Mouse (Mus musculus) embryonic facial prominence, embryonic 14.5 days (tissue): ENCODE measurements around the gene Casp8ap2. TPM values are rescaled to one million over a fixed set of nuclear protein-coding genes. Genes with fewer than 3 reads are reported as not detected.

Experiments
- ATAC-seq: fragments of 200-750 bp; cut with Nextera tagmentation; 2 replicates; pipeline ENCODE4 v1.8.0; 2017; ENCODE audit warnings: low read depth, moderate number of reproducible peaks, moderate TSS enrichment
- DNase-seq: peaks from one replicate; pipeline ENCODE4 v3.0.0-alpha.2; 2015; ENCODE audit warnings: low spot score
- H3K27ac ChIP-seq: fragments of 300-500 bp; sonication (generic); replicated peaks from 2 replicates; pipeline ENCODE4 v1.5.1; 2014; ENCODE audit warnings: low read depth, mild to moderate bottlenecking, low read length, moderate library complexity
- H3K27me3 ChIP-seq: fragments of 300-500 bp; sonication (generic); replicated peaks from 2 replicates; pipeline ENCODE4 v1.6.1; 2014; ENCODE audit warnings: low read length; ENCODE audit not compliant: control insufficient read depth, insufficient read depth
- H3K36me3 ChIP-seq: fragments of 300-500 bp; sonication (generic); 2 replicates; pipeline ENCODE4 v1.6.1; 2014; ENCODE audit warnings: low read length, mixed read lengths; ENCODE audit not compliant: control insufficient read depth, insufficient read depth
- H3K4me1 ChIP-seq: fragments of 300-500 bp; sonication (generic); 2 replicates; pipeline ENCODE4 v1.6.1; 2014; ENCODE audit warnings: antibody characterized with exemption, low read length; ENCODE audit not compliant: control insufficient read depth, insufficient read depth
- H3K4me2 ChIP-seq: fragments of 300-500 bp; sonication (generic); 2 replicates; pipeline ENCODE4 v1.6.1; 2014; ENCODE audit warnings: low read depth, mild to moderate bottlenecking, low read length, moderate library complexity, mixed read lengths
- H3K4me3 ChIP-seq: fragments of 300-500 bp; sonication (generic); 2 replicates; pipeline ENCODE4 v1.5.1; 2014; ENCODE audit warnings: low read depth, mild to moderate bottlenecking, low read length
- H3K9ac ChIP-seq: fragments of 300-500 bp; sonication (generic); 2 replicates; pipeline ENCODE4 v1.6.1; 2014; ENCODE audit warnings: low read depth, mild to moderate bottlenecking, low read length, moderate library complexity, mixed read lengths
- H3K9me3 ChIP-seq: fragments of 300-500 bp; sonication (generic); 2 replicates; pipeline ENCODE4 v1.6.1; 2016; ENCODE audit warnings: low read length; ENCODE audit not compliant: control insufficient read depth
- WGBS: fragments of 180-500 bp; shearing (Covaris S2); extraction: QIAGEN DNeasy Blood & Tissue Kit; methylation state at CpG from one replicate; pipeline ENCODE4 v1.1.7; 2014; 5-methylcytosine and 5-hydroxymethylcytosine counted together
- polyA plus RNA-seq: library from polyadenylated mRNA; unstranded; fragments of >200 nt; fragmentation: Nextera tagmentation; extraction: Ambion mirVana; gene quantifications from 2 replicates; pipeline ENCODE4 v1.2.1, GENCODE M21; 2014

The Casp8ap2 gene
- 49.3 and 56.1 TPM in 2 replicates for polyA plus RNA-seq

DNA sequence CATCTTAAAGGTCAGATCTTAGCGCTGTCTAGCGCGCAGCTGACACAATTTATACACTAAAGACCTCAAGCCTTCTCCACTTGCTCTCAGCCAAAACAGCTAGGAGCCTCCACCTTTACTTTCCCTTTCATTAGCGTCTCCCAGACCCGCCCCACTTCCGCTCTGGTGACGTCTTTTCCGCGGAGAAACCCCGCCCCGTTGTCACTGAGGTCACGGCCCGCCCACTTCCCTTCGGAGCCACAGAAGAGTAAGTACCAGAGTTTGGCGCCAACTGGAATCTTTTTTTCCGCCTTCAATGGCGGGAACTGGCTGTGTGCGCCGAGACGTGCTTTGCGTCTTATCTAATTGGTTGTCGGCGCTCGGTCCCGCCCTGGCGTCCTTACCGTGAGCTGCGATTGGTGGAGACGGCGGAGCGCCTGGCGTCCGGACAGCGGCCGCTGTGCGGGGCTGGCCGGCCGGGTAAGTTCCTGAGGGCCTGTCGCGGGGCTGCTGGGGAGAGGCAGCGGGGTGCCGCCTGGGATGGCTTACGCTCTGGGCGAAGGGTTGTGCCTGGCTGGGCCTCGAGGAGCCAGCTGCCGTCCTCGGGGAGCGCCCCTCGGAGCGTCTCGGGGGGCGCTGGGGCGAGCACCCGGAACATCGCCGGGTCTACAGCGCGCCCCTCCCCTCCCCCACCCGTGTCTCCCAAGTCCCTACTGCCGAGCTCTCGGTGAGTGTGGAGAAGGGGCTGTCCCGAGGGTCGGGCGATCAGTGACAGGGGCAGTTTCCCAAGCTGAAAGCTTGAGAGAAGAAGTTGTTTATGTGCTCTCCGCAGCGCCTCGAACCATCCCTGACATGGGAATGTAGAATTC, at the start of gene Casp8ap2:
Gene Casp8ap2 (plus strand): TSS at position 418 of the 848 bp plus-strand sequence.
- Histone ChIP-seq H3K4me1 (peaks cover 16% of the 10 kb centered on the region), H3K27ac (peak within 1 kb of the TSS; percentile 82), H3K36me3 (no peaks in the 10 kb centered on the region), H3K4me3 (peak within 1 kb of the TSS; percentile 88), H3K9ac (peak within 1 kb of the TSS; percentile 87), H3K9me3 (no peaks in the 10 kb centered on the region), H3K27me3 (no peaks in the 10 kb centered on the region), H3K4me2 (peak within 1 kb of the TSS; percentile 59)
- peak; percentile 99 for ATAC-seq
- under 1% methylated on average over 40 of the region's 67 CpGs for WGBS
- peak; percentile 100 for DNase-seq

DNA sequence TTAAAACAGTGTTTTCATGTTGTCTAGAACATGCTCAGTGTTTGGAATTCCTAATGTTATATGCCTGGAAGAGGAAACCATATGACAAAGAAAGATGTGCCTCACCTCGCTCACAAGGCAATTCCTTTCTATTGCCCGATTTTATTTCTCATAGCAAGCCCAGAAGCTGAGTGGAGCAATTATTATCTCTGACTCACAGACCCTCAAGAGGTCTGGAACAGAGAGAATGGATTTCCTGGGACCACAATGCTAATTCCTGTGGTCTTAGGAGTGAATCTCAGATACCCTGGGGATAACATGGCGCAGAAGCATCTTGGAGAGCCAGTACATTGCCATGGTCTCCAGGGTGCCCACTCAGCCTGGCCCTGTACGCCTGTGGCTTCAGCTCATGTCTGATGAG, 46.2 kb upstream of the Casp8ap2 start:
- no peaks in the 10 kb centered on the region for H3K27me3 ChIP-seq
- no peaks in the 10 kb centered on the region for H3K36me3 ChIP-seq
- H3K9ac ChIP-seq, result no peak overlapping the region
- no peak for DNase-seq
- no peak for ATAC-seq
- no peaks in the 10 kb centered on the region for H3K9me3 ChIP-seq
- no peak overlapping the region for H3K27ac ChIP-seq
- WGBS, result 78% methylated on average over 4 of the region's 4 CpGs
- no peak overlapping the region for H3K4me3 ChIP-seq
- H3K4me1 ChIP-seq, result no peaks in the 10 kb centered on the region
- no peak overlapping the region for H3K4me2 ChIP-seq

DNA sequence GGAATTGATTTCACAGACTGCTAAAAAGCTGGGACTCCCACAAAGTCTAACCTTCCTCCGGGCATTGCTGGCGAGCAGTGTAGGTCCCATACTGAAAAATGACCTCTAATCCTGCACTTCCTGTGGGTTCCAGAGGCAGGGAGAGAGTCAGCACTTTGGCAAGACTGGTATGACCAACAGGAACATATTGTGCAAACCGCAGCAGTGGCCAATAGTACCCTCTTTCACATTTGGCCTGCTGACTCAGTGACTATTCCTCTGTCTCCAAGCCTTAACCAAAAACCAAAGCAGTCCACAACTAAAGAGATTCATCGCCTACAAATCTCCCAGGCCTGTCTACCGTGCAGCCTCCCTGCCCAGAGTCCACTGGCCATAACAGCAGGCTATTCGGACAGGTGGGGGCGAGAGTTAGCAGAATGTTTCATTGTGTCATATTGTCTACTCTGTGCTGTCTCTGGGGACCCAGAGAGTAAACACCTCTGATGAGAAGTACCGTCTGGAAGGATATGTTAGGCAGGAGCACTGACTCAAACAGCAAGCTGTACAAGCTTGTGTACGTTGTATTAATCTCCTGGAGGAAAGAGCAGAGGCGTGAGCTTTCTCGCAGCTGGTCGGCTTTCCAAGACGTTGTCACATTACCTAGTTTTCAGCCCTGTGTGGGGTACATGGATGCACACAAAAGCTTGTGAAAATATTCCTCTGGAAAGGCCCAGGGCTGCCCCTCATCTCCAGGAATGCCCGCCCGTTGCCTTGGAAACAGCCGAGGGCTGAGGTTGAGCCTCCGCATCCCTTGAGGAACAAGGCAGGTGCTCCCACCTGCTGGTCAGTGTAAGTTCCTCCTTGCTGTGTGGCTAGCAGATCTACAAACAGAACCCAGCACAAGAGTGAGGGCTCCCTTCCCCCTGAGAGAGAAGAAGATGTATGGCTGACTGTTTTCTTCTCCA, 45.0 kb upstream of the Casp8ap2 start:
- no peaks in the 10 kb centered on the region for H3K9me3 ChIP-seq
- H3K4me1 ChIP-seq, result no peaks in the 10 kb centered on the region
- no peak; the same call in 1 of the 2 replicates for ATAC-seq
- no peak overlapping the region for H3K27ac ChIP-seq
- peak; percentile 32 for DNase-seq
- H3K9ac ChIP-seq, result no peak overlapping the region
- no peak overlapping the region for H3K4me2 ChIP-seq
- H3K27me3 ChIP-seq, result no peaks in the 10 kb centered on the region
- no peaks in the 10 kb centered on the region for H3K36me3 ChIP-seq
- no peak overlapping the region for H3K4me3 ChIP-seq
- WGBS, result 55% methylated on average over 17 of the region's 17 CpGs

DNA sequence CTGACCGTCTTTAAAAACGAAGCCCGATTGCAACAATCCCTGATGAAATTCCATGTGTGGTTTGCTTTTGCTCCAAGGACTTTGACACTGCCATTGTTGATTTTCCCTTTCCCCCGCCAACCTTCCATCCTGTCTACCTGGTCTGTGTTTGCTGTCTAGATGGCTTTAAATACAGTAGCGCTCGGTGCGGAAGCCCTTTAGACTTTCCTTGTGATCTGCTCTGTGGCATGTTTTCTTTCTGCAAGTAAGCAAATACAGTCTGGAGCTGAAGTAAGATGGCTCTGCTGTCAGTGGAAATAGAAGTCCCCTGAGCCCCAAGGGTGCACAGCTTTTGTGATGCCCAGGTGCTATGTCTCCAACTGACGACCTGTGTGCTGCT, 44.3 kb upstream of the Casp8ap2 start:
- no peak for ATAC-seq
- no peaks in the 10 kb centered on the region for H3K4me1 ChIP-seq
- H3K36me3 ChIP-seq, result no peaks in the 10 kb centered on the region
- no peak overlapping the region for H3K4me3 ChIP-seq
- no peak overlapping the region for H3K9ac ChIP-seq
- H3K27me3 ChIP-seq, result no peaks in the 10 kb centered on the region
- H3K9me3 ChIP-seq, result no peaks in the 10 kb centered on the region
- 73% methylated on average over 8 of the region's 8 CpGs for WGBS
- no peak overlapping the region for H3K4me2 ChIP-seq
- DNase-seq, result no peak
- H3K27ac ChIP-seq, result no peak overlapping the region

DNA sequence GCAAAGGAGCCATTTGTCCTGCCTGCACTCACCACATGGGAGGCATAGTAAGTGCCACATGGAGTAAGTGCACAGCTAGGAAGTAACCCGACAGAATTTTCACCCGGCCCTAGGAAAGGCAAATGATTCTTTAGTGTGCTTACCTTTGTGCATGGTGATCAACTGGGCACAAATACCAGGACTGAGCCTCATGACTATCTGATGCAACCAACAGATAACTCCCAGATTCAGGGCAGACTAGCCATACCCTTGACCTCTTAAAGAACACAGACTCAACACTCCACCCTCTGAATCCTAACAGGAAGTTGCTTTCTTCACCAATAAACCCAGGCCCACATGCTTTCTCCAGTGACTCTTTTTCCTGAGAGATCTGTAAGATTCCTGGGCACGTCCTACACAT, 43.8 kb upstream of the Casp8ap2 start:
- DNase-seq (no peak), ATAC-seq (no peak)
- Histone ChIP-seq H3K4me2 (no peak overlapping the region), H3K9ac (no peak overlapping the region), H3K27me3 (no peaks in the 10 kb centered on the region), H3K4me1 (no peaks in the 10 kb centered on the region), H3K4me3 (no peak overlapping the region), H3K9me3 (no peaks in the 10 kb centered on the region), H3K27ac (no peak overlapping the region), H3K36me3 (no peaks in the 10 kb centered on the region)
- 64% methylated on average over 3 of the region's 3 CpGs for WGBS

DNA sequence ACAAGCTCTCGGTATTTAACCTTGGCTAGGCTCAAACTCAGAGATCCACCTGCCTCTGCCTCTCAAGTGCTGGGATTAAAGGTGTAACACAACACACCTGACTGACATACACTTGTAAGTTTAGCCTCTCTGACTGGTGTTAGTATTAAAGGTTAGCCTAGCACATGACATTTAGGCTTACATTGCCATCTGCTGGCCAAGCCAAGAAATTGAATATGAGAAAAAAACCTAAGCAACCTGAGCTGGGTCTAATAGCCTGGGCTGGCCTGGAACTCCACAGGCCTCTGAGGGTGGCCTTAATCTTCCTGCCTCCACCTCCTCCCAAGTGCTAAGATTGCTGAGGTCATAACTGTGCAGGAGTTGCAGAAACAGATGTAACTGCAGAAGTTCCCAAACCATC, 43.1 kb upstream of the Casp8ap2 start:
- H3K4me3 ChIP-seq, result no peak overlapping the region
- no peaks in the 10 kb centered on the region for H3K27me3 ChIP-seq
- H3K9ac ChIP-seq, result no peak overlapping the region
- DNase-seq (peak; percentile 71), ATAC-seq (peak; percentile 54)
- no peaks in the 10 kb centered on the region for H3K36me3 ChIP-seq
- H3K9me3 ChIP-seq, result no peaks in the 10 kb centered on the region
- H3K27ac ChIP-seq, result no peak overlapping the region
- WGBS, result 60% methylated on average over 1 of the region's 1 CpGs
- H3K4me2 ChIP-seq, result no peak overlapping the region
- no peaks in the 10 kb centered on the region for H3K4me1 ChIP-seq

DNA sequence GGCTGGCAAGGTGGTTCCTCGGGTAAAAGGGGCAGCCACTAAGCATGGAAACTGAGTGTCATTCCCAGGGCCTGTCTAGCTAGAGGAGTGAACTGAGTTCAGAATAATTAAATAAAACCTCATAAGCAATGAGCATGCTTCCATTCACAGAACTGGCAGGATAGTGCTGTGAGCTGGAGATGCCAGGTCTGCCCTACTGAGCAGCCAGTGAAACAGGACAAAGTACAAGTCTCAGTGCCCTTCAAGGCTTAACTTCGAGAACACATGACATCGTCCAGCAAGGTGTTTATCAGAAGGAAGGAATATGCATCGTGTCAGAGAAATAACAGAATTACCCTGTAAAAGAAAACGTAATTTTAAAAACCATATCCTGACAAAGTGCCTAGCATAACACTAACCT, 41.7 kb upstream of the Casp8ap2 start:
- Histone ChIP-seq H3K4me1 (no peaks in the 10 kb centered on the region), H3K4me3 (no peak overlapping the region), H3K27me3 (no peaks in the 10 kb centered on the region), H3K27ac (no peak overlapping the region), H3K9ac (no peak overlapping the region), H3K4me2 (no peak overlapping the region), H3K9me3 (no peaks in the 10 kb centered on the region), H3K36me3 (no peaks in the 10 kb centered on the region)
- WGBS, result 87% methylated on average over 5 of the region's 5 CpGs
- no peak for DNase-seq
- no peak for ATAC-seq

DNA sequence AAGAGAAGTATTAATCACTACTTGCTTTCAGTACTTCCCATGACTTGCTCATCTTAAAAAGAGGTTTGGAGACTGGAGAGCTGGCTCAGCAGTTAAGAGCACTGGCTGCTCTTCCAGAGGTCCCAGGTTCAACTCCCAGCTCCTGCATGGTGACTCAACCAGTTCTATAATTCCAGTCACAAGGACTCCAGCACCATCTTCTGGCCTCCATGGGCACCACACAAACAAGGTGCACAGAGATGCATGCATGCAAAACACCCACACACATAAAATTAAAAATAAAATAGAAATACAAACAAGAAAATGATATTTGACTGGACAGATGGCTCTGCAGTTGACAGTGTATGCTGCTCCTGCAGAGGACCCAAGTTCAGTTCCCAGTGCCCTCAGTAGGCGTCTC, 40.6 kb upstream of the Casp8ap2 start:
- H3K27ac ChIP-seq, result no peak overlapping the region
- 82% methylated on average over 1 of the region's 1 CpGs for WGBS
- ATAC-seq, result no peak
- no peak overlapping the region for H3K9ac ChIP-seq
- H3K9me3 ChIP-seq, result no peaks in the 10 kb centered on the region
- H3K4me1 ChIP-seq, result no peaks in the 10 kb centered on the region
- H3K4me2 ChIP-seq, result no peak overlapping the region
- DNase-seq, result no peak
- H3K36me3 ChIP-seq, result no peaks in the 10 kb centered on the region
- H3K27me3 ChIP-seq, result no peaks in the 10 kb centered on the region
- no peak overlapping the region for H3K4me3 ChIP-seq
